In genomic region chr13:20139825-20140665, GRCm38 (mm10) we compare ENCODE assay signal across 18 mouse cellular contexts. TPM values are rescaled to one million over a fixed set of nuclear protein-coding genes. Genes with fewer than 3 reads are reported as not detected.
DNase-seq lines count a peak whose midpoint lies in the region; ATAC-seq lines count a peak whose summit lies in the region.
"Had no signal": no experiment of that assay in that cellular context is flagged by ENCODE, and none has a peak within 500 bp of the region (broad histone marks: within the 10 kb centered on the region; RNA-seq: fewer than 3 reads in every experiment).

No protein-coding gene starts in this region.

- H3K36me3 ChIP-seq in forebrain, embryonic 14.5 days (ENCODE audit: control insufficient read depth, insufficient read depth, low read length): no peaks in the 10 kb centered on the region
- no peaks in the 10 kb centered on the region for H3K36me3 ChIP-seq in forebrain, embryonic 10.5 days (replicated peaks)
- H3K36me3 ChIP-seq: heart, embryonic 15.5 days; liver, embryonic 15.5 days; stomach, embryonic 15.5 days had no signal

- DNase-seq in forebrain, embryonic 14.5 days (ENCODE audit: low spot score): peak; percentile 22
- DNase-seq in forebrain, embryonic 10.5 days (ENCODE audit: extremely low spot score, low spot score): no peak
- peak; percentile 24 to 29 for DNase-seq in spleen, adult 18-20 months
- DNase-seq in spleen, postnatal 14 days (ENCODE audit: low spot score in 2 of 2): no peak
- no peak for DNase-seq in thymus, postnatal 0 days (ENCODE audit: low spot score)
- DNase-seq in adrenal gland, adult 18-20 months (ENCODE audit: low spot score in 2 of 2): no peak
- DNase-seq in layer of hippocampus, adult 18-20 months (ENCODE audit: low spot score in 2 of 2): no peak
- DNase-seq: cerebellum, adult 9-11 months; gastrocnemius, postnatal 10 days; kidney, postnatal 36 days; retina, postnatal 1 day had no signal

- H3K27ac ChIP-seq in forebrain, embryonic 14.5 days (ENCODE audit: low read depth, low read length): no peak overlapping the region
- no peak overlapping the region for H3K27ac ChIP-seq in forebrain, embryonic 10.5 days
- H3K27ac ChIP-seq: heart, embryonic 15.5 days; hindbrain, postnatal 0 days; liver, embryonic 15.5 days; stomach, embryonic 15.5 days had no signal

- 83% methylated on average over 4 of the region's 4 CpGs for WGBS in forebrain, embryonic 14.5 days
- 90% methylated on average over 4 of the region's 4 CpGs for WGBS in forebrain, embryonic 10.5 days

- no peak overlapping the region for H3K9ac ChIP-seq in forebrain, embryonic 14.5 days (ENCODE audit: low read length)
- H3K9ac ChIP-seq: heart, embryonic 15.5 days; liver, embryonic 15.5 days; stomach, embryonic 15.5 days had no signal

- H3K4me1 ChIP-seq in forebrain, embryonic 14.5 days (ENCODE audit: control insufficient read depth, insufficient read depth, low read length): no peaks in the 10 kb centered on the region
- peaks cover 14% of the 10 kb centered on the region for H3K4me1 ChIP-seq in forebrain, embryonic 10.5 days
- H3K4me1 ChIP-seq: stomach, embryonic 15.5 days had no signal

- peak; percentile 14; the same call in 1 of the 2 replicates for ATAC-seq in forebrain, embryonic 14.5 days
- peak; percentile 99 for ATAC-seq in megakaryocyte, adult 5-6 weeks (ENCODE audit: poor library complexity, severe bottlenecking)
- ATAC-seq: Patski had no signal

- H3K9me3 ChIP-seq in forebrain, embryonic 14.5 days (replicated peaks; ENCODE audit: control insufficient read depth, low read length): no peaks in the 10 kb centered on the region
- H3K9me3 ChIP-seq in forebrain, embryonic 10.5 days: no peaks in the 10 kb centered on the region
- H3K9me3 ChIP-seq: heart, embryonic 15.5 days; liver, embryonic 15.5 days; stomach, embryonic 15.5 days had no signal

- no peak overlapping the region for H3K4me2 ChIP-seq in forebrain, embryonic 14.5 days (ENCODE audit: low read length)
- H3K4me2 ChIP-seq: heart, embryonic 15.5 days; liver, embryonic 15.5 days; stomach, embryonic 15.5 days had no signal

- H3K4me3 ChIP-seq in forebrain, embryonic 14.5 days (ENCODE audit: low read depth, low read length): no peak overlapping the region
- H3K4me3 ChIP-seq in forebrain, embryonic 10.5 days: no peak overlapping the region
- H3K4me3 ChIP-seq: heart, embryonic 15.5 days; liver, embryonic 15.5 days; stomach, embryonic 15.5 days had no signal

- no peaks in the 10 kb centered on the region for H3K27me3 ChIP-seq in forebrain, embryonic 14.5 days (replicated peaks; ENCODE audit: control insufficient read depth, insufficient read depth, low read length)
- no peaks in the 10 kb centered on the region for H3K27me3 ChIP-seq in forebrain, embryonic 10.5 days (ENCODE audit: poor library complexity, severe bottlenecking)
- H3K27me3 ChIP-seq: heart, embryonic 15.5 days; Patski; stomach, embryonic 15.5 days had no signal

RNA-seq across cellular contexts. Expression of gene Elmo1, which starts 49.6 kb away (rescaled TPM):
- polyA plus RNA-seq in forebrain, embryonic 14.5 days (2014; fragmentation: Nextera tagmentation; extraction: Ambion mirVana): 22.6 and 27.8 TPM in 2 replicates
- 8.9 and 9.4 TPM in 2 replicates for polyA plus RNA-seq in forebrain, embryonic 10.5 days (2016; fragmentation: Nextera tagmentation; extraction: Ambion mirVana)
- total RNA-seq in megakaryocyte, adult 5-6 weeks (2015): 69.9 and 81.4 TPM in 2 replicates
- total RNA-seq in megakaryocyte, adult 5-6 weeks (2017): 37.1 and 45.1 TPM in 2 replicates
- polyA plus RNA-seq in thymus, postnatal 0 days (2015; fragmentation: Nextera tagmentation; extraction: Ambion mirVana): 30.1 and 32.3 TPM in 2 replicates
- total RNA-seq in adrenal gland, adult 18-20 months (2021): 10 to 100 TPM in 1 of 2 experiments, 1 to 10 TPM in 1; 8.9 to 14.4 TPM
- 10 to 100 TPM; 28.9 to 29.8 TPM for total RNA-seq in layer of hippocampus, adult 18-20 months (2021)
- polyA plus RNA-seq: C2C12 had no signal

Comparison
In these comparisons a context has a peak if more than half of its experiments do, and no peak if none do; other contexts are left out.
1. DNase-seq: peak in forebrain, embryonic 14.5 days (single experiment) and spleen, adult 18-20 months (2 of 2); none in forebrain, embryonic 10.5 days (single experiment), spleen, postnatal 14 days (0 of 2), thymus, postnatal 0 days (single experiment), adrenal gland, adult 18-20 months (0 of 2) and layer of hippocampus, adult 18-20 months (0 of 2).